Mouse (Mus musculus) heart, adult 2 months (tissue): ENCODE measurements around the gene Guca1a.
"Not testable (repeated sequence)": the region's sequence is repeated elsewhere in the genome, so short reads cannot be mapped to it uniquely, and the experiment has no call there.

ENCODE experiments used
- CTCF ChIP-seq: fragments of 200-600 bp; IDR thresholded peaks from 2 replicates; pipeline ENCODE4 v1.8.1; 2022; ENCODE audit warnings: antibody characterized with exemption, mild to moderate bottlenecking, moderate library complexity
- EP300 ChIP-seq: fragments of 200-500 bp; IDR thresholded peaks from 2 replicates; pipeline ENCODE4 v1.6.1; 2011; ENCODE audit warnings: low read depth, low read length, control low read depth; ENCODE audit not compliant: insufficient read depth
- POLR2A ChIP-seq: fragments of 200-500 bp; IDR thresholded peaks from 2 replicates; pipeline ENCODE4 v1.6.1; 2011; ENCODE audit warnings: mild to moderate bottlenecking, low read depth, low read length, control low read depth; ENCODE audit not compliant: insufficient read depth

DNA sequence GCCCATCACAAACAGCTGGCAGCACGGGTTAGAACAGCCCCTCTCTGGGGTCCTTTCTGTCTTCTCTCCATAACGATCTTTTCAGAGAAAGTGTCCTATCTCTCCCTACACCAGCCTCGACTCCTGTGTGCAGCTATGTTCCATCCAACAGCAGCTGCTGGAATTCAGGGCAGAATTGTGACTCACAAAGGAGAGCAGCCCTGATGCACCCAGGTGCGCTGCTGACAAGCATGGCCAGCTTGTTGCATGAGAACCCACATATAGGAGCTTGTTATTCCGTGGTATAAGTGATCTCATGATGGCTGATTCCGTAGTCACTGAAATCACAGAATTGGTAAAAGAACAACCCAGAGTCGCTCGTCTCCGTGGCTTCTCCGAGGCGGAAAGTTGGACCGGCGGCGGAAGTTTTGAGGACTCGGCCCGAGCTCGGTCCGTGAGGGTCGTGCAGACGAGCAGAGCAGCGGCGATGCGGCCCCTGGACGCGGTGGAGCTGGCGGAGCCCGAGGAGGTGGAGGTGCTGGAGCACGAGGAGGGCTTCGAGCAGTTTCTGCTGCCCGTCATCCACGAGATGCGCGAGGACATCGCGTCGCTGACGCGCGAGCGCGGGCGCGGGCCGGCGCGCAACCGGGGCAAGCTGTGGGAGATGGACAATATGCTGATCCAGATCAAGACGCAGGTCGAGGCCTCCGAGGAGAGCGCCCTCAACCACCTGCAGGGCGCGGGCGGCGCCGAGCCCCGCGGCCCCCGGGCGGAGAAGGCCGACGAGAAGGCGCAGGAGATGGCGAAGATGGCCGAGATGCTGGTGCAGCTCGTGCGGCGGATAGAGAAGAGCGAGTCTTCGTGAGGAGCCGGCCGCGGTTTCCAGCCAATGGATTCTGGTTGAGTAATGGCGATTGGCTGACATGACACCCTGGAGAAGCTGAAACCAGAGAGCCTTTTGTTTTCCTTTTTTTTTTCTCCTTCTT lies 9.8 kb upstream of the Guca1a start:
- not testable (repeated sequence) for TF ChIP-seq POLR2A, CTCF, EP300
